Mouse (Mus musculus) MEL (cell line): ENCODE data around the gene Rcan2. TPM values are rescaled to one million over a fixed set of nuclear protein-coding genes. Genes with fewer than 3 reads are reported as not detected.

Source experiments
- DNase-seq: peaks from one replicate; pipeline ENCODE4 v3.0.0; 2011; ENCODE audit warnings: low read depth, low spot score
- H3K27ac ChIP-seq: 2 replicates; pipeline ENCODE4 v1.5.1; 2012; ENCODE audit warnings: low read depth, mild to moderate bottlenecking, control low read depth, low read length, moderate library complexity; ENCODE audit not compliant: control insufficient read depth
- H3K27me3 ChIP-seq, 2 experiments: fragments of 150-350 bp in 1 of 2; sonication (generic) in 1 of 2; 2 replicates each; pipeline ENCODE4 v1.6.1; 2012; ENCODE audit warnings: low read length in 2 of 2, mild to moderate bottlenecking in 2 of 2, improper control_type of control experiment in 1 of 2, moderate library complexity in 1 of 2; ENCODE audit not compliant: insufficient read depth in 2 of 2, control insufficient read depth in 1 of 2
- H3K36me3 ChIP-seq, 2 experiments: 2 replicates each; pipeline ENCODE4 v1.6.1; 2012 to 2014; ENCODE audit warnings: low read length in 2 of 2, improper control_type of control experiment in 1 of 2, inconsistent platforms in 1 of 2, mild to moderate bottlenecking in 1 of 2; ENCODE audit not compliant: insufficient read depth in 2 of 2, control insufficient read depth in 1 of 2
- H3K4me1 ChIP-seq, 2 experiments: fragments of 150-350 bp in 1 of 2; sonication (generic) in 1 of 2; 2 replicates each; pipeline ENCODE4 v1.6.1; 2012; ENCODE audit warnings: low read length in 2 of 2, improper control_type of control experiment in 1 of 2, mild to moderate bottlenecking in 1 of 2; ENCODE audit not compliant: insufficient read depth in 2 of 2, control insufficient read depth in 1 of 2
- H3K4me3 ChIP-seq, 2 experiments: fragments of 150-350 bp in 1 of 2; sonication (generic) in 1 of 2; 2 replicates each; pipeline ENCODE4 v1.5.1; 2012; ENCODE audit warnings: low read depth in 2 of 2, low read length in 2 of 2, mild to moderate bottlenecking in 2 of 2, moderate library complexity in 2 of 2, control low read depth in 1 of 2, improper control_type of control experiment in 1 of 2; ENCODE audit not compliant: control insufficient read depth in 1 of 2, insufficient read depth in 1 of 2
- H3K79me2 ChIP-seq: 2 replicates; pipeline ENCODE4 v1.6.1; 2012; ENCODE audit warnings: mild to moderate bottlenecking, low read length, moderate library complexity; ENCODE audit not compliant: control insufficient read depth, poor library complexity, insufficient read depth
- H3K9ac ChIP-seq: 2 replicates; pipeline ENCODE4 v1.6.1; 2012; ENCODE audit warnings: low read depth, mild to moderate bottlenecking, control low read depth, low read length, moderate library complexity; ENCODE audit not compliant: control insufficient read depth, poor library complexity, severe bottlenecking
- H3K9me3 ChIP-seq: fragments of 150-350 bp; sonication (generic); replicated peaks from 2 replicates; pipeline ENCODE4 v1.6.1; 2012; ENCODE audit warnings: mild to moderate bottlenecking, low read length, improper control_type of control experiment, moderate library complexity; ENCODE audit not compliant: insufficient read depth
- CHD2 ChIP-seq: IDR thresholded peaks from 2 replicates; pipeline ENCODE4 v1.6.1; 2011; ENCODE audit warnings: low read length, improper control_type of control experiment
- E2F4 ChIP-seq: IDR thresholded peaks from 2 replicates; pipeline ENCODE4 v1.6.1; 2011; ENCODE audit warnings: low read depth, low read length, improper control_type of control experiment, borderline replicate concordance
- ELF1 ChIP-seq: IDR thresholded peaks from 2 replicates; pipeline ENCODE4 v1.6.1; 2014; ENCODE audit warnings: low read depth, mild to moderate bottlenecking, inconsistent platforms, low read length, improper control_type of control experiment, moderate library complexity
- EP300 ChIP-seq, 2 experiments: IDR thresholded peaks; 2 replicates each; pipeline ENCODE4 v1.6.1; 2011; ENCODE audit warnings: improper control_type of control experiment in 2 of 2, low read length in 2 of 2, low read depth in 1 of 2, mild to moderate bottlenecking in 1 of 2
- ETS1 ChIP-seq: IDR thresholded peaks from 2 replicates; pipeline ENCODE4 v1.6.1; 2012; ENCODE audit warnings: low read depth, mild to moderate bottlenecking, inconsistent platforms, low read length, improper control_type of control experiment, moderate library complexity
- GABPA ChIP-seq: IDR thresholded peaks from 2 replicates; pipeline ENCODE4 v1.6.1; 2012; ENCODE audit warnings: low read depth, mild to moderate bottlenecking, inconsistent platforms, low read length, improper control_type of control experiment, moderate library complexity
- GATA1 ChIP-seq: IDR thresholded peaks from 2 replicates; pipeline ENCODE4 v1.6.1; 2011; ENCODE audit warnings: low read depth, low read length, improper control_type of control experiment
- HCFC1 ChIP-seq: IDR thresholded peaks from 2 replicates; pipeline ENCODE4 v1.6.1; 2012; ENCODE audit warnings: low read depth, mild to moderate bottlenecking, inconsistent platforms, low read length, improper control_type of control experiment, moderate library complexity
- JUND ChIP-seq: IDR thresholded peaks from 2 replicates; pipeline ENCODE4 v1.6.1; 2011; ENCODE audit warnings: low read depth, mild to moderate bottlenecking, improper control_type of control experiment, low read length
- KAT2A ChIP-seq: conservative IDR thresholded peaks from 2 replicates; pipeline ENCODE4 v1.6.1; 2012; ENCODE audit warnings: low read depth, low read length, improper control_type of control experiment, inconsistent platforms
- MAZ ChIP-seq: IDR thresholded peaks from 2 replicates; pipeline ENCODE4 v1.6.1; 2012; ENCODE audit warnings: low read depth, mild to moderate bottlenecking, inconsistent platforms, low read length, improper control_type of control experiment
- MYC ChIP-seq: IDR thresholded peaks from 2 replicates; pipeline ENCODE4 v1.6.1; 2011; ENCODE audit warnings: low read depth, mild to moderate bottlenecking, low read length, improper control_type of control experiment, moderate library complexity
- NELFE ChIP-seq: IDR thresholded peaks from 2 replicates; pipeline ENCODE4 v1.6.1; 2011; ENCODE audit warnings: low read depth, low read length, improper control_type of control experiment
- RAD21 ChIP-seq: IDR thresholded peaks from 2 replicates; pipeline ENCODE4 v1.6.1; 2011; ENCODE audit warnings: mild to moderate bottlenecking, low read depth, low read length, improper control_type of control experiment
- SMC3 ChIP-seq: IDR thresholded peaks from 2 replicates; pipeline ENCODE4 v1.6.1; 2011; ENCODE audit warnings: low read depth, low read length, improper control_type of control experiment
- TAL1 ChIP-seq: IDR thresholded peaks from 2 replicates; pipeline ENCODE4 v1.6.1; 2012; ENCODE audit warnings: mild to moderate bottlenecking, inconsistent platforms, low read length, moderate library complexity, mixed read lengths
- TCF12 ChIP-seq: IDR thresholded peaks from 2 replicates; pipeline ENCODE4 v1.6.1; 2014; ENCODE audit warnings: low read depth, mild to moderate bottlenecking, inconsistent platforms, low read length, improper control_type of control experiment, moderate library complexity
- UBTF ChIP-seq: IDR thresholded peaks from 2 replicates; pipeline ENCODE4 v1.6.1; 2012; ENCODE audit warnings: low read depth, mild to moderate bottlenecking, inconsistent platforms, low read length, improper control_type of control experiment, moderate library complexity, borderline replicate concordance; ENCODE audit not compliant: insufficient read depth
- USF2 ChIP-seq, 2 experiments: IDR thresholded peaks; 2 replicates each; pipeline ENCODE4 v1.6.1; 2011 to 2012; ENCODE audit warnings: improper control_type of control experiment in 2 of 2, low read length in 2 of 2, borderline replicate concordance in 1 of 2, inconsistent platforms in 1 of 2, low read depth in 1 of 2, mild to moderate bottlenecking in 1 of 2; ENCODE audit not compliant: insufficient read depth in 1 of 2
- ZC3H11A ChIP-seq: IDR thresholded peaks from 2 replicates; pipeline ENCODE4 v1.6.1; 2012; ENCODE audit warnings: low read depth, mild to moderate bottlenecking, inconsistent platforms, low read length, improper control_type of control experiment
- ZNF384 ChIP-seq: IDR thresholded peaks from 2 replicates; pipeline ENCODE4 v1.6.1; 2012; ENCODE audit warnings: low read depth, mild to moderate bottlenecking, inconsistent platforms, low read length, improper control_type of control experiment
- polyA plus RNA-seq, 2 experiments: library from polyadenylated mRNA; stranded (reverse) in 1 of 2; unstranded in 1 of 2; fragments of >175 nt in 1 of 2; fragments of >200 nt in 1 of 2; gene quantifications; 2 replicates each; pipeline versions ENCODE4 v1.2.1 to v1.2.4; 2012; ENCODE audit warnings: low replicate concordance in 2 of 2, low read depth in 1 of 2; ENCODE audit not compliant: insufficient read length in 2 of 2, insufficient read depth in 1 of 2, missing spikeins in 1 of 2
- total RNA-seq: library from RNA; depleted of rRNA; stranded (reverse); fragments of 300-350 nt; gene quantifications from 2 replicates; pipeline ENCODE4 v1.2.3, GENCODE M21; 2012

Gene Rcan2
- total and polyA plus RNA-seq, 3 experiments = 0.52 TPM; not detected in 2

DNA sequence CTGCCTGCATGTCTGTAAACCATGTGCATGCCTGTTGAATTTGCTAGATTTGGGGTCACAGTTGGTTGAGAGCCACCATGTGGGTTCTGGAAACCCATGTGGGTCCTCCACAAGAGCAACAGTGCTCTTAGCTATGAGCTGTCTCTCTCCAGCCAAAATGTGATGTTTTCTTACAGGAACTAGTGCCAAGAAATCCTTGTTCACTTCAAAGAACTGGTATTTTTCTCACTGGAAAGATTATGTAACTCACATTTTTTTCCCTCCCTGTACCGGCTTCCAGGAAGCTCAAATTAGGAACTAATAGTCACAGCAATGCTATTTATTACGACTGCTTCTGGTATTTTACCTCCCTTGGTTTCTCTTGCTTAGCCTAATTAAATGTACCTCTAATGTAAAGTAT lies 45.6 kb downstream of the Rcan2 start:
- H3K27ac ChIP-seq = no peak overlapping the region
- no peaks in the 10 kb centered on the region for H3K9me3 ChIP-seq
- H3K4me1 ChIP-seq = no peaks in the 10 kb centered on the region
- no peak for DNase-seq
- H3K27me3 ChIP-seq = no peaks in the 10 kb centered on the region
- no peak for TF ChIP-seq GABPA
- TF ChIP-seq TCF12 = no peak
- H3K79me2 ChIP-seq = no peaks in the 10 kb centered on the region
- no peak overlapping the region for H3K4me3 ChIP-seq
- H3K9ac ChIP-seq = no peak overlapping the region
- H3K36me3 ChIP-seq = no peaks in the 10 kb centered on the region

GRCm38 (mm10) chr17:43848903-43849302 lies 47.8 kb downstream of the Rcan2 start:
- Histone ChIP-seq H3K9me3 (no peaks in the 10 kb centered on the region), H3K36me3 (no peaks in the 10 kb centered on the region), H3K27ac (no peak overlapping the region), H3K27me3 (no peaks in the 10 kb centered on the region), H3K79me2 (no peaks in the 10 kb centered on the region), H3K4me3 (no peak overlapping the region), H3K9ac (no peak overlapping the region), H3K4me1 (no peaks in the 10 kb centered on the region)
- no peak for DNase-seq
- TF ChIP-seq CHD2 (no peak), USF2 (IDR thresholded peaks at IDR 0.05; ENCODE audit: borderline replicate concordance in 1 of 2, insufficient read depth in 1 of 2, low read depth in 1 of 2, low read length in 2 of 2) (no peak), MAZ (no peak), TCF12 (no peak), E2F4 (no peak), KAT2A (no peak), EP300 (IDR thresholded peaks at IDR 0.05; ENCODE audit: low read depth in 1 of 2, low read length in 2 of 2) (no peak), UBTF (no peak), RAD21 (no peak)

GRCm38 (mm10) chr17:43855132-43855531 lies 54.0 kb downstream of the Rcan2 start:
- Histone ChIP-seq H3K4me1 (no peaks in the 10 kb centered on the region), H3K79me2 (no peaks in the 10 kb centered on the region), H3K9me3 (no peaks in the 10 kb centered on the region), H3K4me3 (no peak overlapping the region), H3K27me3 (no peaks in the 10 kb centered on the region), H3K27ac (no peak overlapping the region), H3K9ac (no peak overlapping the region), H3K36me3 (no peaks in the 10 kb centered on the region)
- no peak for DNase-seq
- TF ChIP-seq RAD21 = no peak
- no peak for TF ChIP-seq EP300 (IDR thresholded peaks at IDR 0.05; ENCODE audit: low read depth in 1 of 2, low read length in 2 of 2)
- TF ChIP-seq CHD2 = no peak
- no peak for TF ChIP-seq MAZ
- no peak for TF ChIP-seq ZNF384
- no peak for TF ChIP-seq HCFC1
- TF ChIP-seq TAL1 = no peak
- no peak for TF ChIP-seq NELFE
- TF ChIP-seq ELF1 = no peak
- no peak for TF ChIP-seq MYC
- no peak for TF ChIP-seq SMC3
- no peak for TF ChIP-seq JUND
- no peak for TF ChIP-seq USF2 (IDR thresholded peaks at IDR 0.05; ENCODE audit: borderline replicate concordance in 1 of 2, insufficient read depth in 1 of 2, low read depth in 1 of 2, low read length in 2 of 2)
- TF ChIP-seq ETS1 = no peak
- TF ChIP-seq ZC3H11A = no peak
- no peak for TF ChIP-seq GATA1
